Mouse (Mus musculus) embryonic fibroblast, embryonic 13.5 days (primary cell): ENCODE data around the gene Dnah7c.
"Not testable (repeated sequence)": the region's sequence is repeated elsewhere in the genome, so short reads cannot be mapped to it uniquely, and the experiment has no call there.

Experiments
- CTCF ChIP-seq: IDR thresholded peaks from 2 replicates; pipeline ENCODE4 v1.5.1; 2011; ENCODE audit warnings: mild to moderate bottlenecking, control low read depth, low read length, moderate library complexity, borderline replicate concordance; ENCODE audit not compliant: insufficient read depth
- POLR2A ChIP-seq: IDR thresholded peaks from 2 replicates; pipeline ENCODE4 v1.6.1; 2011; ENCODE audit warnings: low read depth, mild to moderate bottlenecking, control low read depth, low read length, moderate library complexity

GRCm38 (mm10) chr1:46416946-46417345 is 8.4 kb upstream of the Dnah7c start:
- TF ChIP-seq POLR2A, CTCF: not testable (repeated sequence)
